Mouse (Mus musculus) kidney, postnatal 25 days (tissue): ENCODE measurements around the gene Rdh12.
A peak's percentile ranks its signal among the peaks of the same experiment; 100 is the strongest.

Experiments used
- DNase-seq, 2 experiments: peaks; one replicate each; pipeline ENCODE4 v3.0.0; 2021; ENCODE audit warnings: mixed read lengths in 2 of 2

Gene Rdh12

DNA sequence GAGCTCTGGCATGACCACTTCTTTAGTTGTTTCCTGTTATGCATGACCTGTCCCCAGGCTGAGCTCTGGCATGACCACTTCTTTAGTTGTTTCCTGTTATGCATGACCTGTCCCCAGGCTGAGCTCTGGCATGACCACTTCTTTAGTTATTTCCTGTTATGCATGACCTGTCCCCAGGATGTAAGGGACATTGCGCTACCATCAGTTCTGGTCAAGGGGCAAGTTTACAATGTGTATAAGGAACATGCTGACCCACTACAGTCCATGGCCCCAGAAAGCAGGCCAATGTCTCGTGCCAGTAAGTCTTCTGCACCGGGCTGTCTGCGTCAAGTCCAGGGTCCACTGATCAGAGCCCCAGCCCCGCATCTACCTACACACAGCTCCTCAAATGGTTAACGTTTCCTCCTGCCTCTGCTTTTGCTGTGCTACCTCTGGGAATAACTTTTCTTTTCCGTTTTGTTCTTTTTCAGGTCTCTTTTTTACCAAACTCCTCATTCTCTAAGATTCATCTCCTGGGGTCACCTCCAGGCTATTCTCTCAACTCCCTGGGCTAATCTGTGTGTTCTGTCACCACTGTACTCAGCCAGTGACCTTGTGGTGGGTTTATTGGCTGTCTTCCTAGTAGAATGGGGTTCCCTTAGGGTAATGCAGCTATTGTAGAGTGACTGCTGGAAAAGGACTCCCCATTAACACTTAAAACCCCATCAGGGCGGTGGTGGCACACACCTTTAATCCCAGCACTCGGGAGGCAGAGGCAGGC lies 44.8 kb downstream of the Rdh12 start:
- peak; percentile 10 to 58 for DNase-seq

DNA sequence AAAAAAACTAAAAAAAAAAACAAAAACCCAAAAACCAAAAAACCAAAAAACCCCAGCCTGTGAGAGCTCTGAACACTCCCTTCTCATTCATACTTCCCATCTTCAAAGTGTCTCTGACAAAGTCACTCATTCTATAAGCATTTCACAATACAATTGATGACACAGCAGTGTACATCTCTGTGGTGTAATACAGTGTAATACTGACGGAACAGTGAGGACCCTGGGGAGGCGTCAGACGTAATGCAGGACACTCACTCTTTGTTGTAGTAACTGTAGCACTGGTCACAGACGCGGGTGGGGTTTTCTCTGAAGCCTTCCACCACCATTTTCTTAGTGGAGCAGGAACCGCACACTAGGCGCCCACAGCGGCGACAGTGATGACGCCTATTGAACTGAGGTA lies 46.3 kb downstream of the Rdh12 start:
- DNase-seq, result no peak

DNA sequence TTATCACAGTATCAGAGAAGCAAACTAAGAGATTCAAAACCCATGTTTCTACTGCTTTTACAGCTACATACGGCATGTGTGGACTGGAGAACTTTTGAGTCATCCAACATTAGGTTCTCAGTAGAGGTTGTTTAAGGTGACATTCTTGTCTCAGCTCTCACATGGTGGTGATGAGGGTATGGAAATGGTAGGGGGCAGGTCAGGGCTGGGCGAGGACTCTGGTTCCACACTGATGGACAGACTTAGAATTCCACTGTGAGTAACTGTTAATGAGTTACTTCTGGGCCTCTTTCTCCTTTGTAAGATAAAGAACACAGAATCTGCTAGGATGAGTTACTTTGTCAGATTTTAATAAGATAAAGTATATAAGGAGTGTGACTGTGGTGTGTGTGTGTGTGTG lies 51.4 kb downstream of the Rdh12 start:
- no peak for DNase-seq

DNA sequence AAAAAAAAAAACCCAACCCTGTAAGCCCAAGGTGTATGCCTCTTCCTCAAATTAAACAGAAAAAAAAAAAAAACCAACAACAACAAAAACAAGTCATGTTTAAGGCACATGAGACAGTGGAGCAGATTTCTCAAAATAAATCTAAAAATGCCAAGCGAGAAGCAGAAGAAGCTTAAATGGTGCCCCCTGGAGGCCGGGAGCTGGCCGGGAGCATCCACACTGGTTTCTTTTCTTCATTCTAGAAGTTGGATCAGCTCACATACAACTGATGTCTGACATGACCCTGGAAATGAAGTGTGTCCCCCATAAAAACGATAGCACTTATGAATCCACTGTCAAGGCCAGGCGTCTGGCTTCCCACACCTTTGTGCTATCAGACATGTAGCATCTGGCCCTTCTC lies 52.3 kb downstream of the Rdh12 start:
- DNase-seq, result peak in 1 of 2 experiments; percentile 62
